Mouse (Mus musculus): ENCODE measurements at regions not wholly inside any gene's neighbourhood (a gene's known extent, or its start where the extent isn't known, plus 50 kb on each side); places are given as distances from the start of the nearest gene placed in this dataset.

GRCm38 (mm10) chr12:39952854-39953253 lies 85.0 kb downstream of the Arl4a start:
- WGBS, result 24% methylated on average over 4 of the region's 4 CpGs
- no peak for DNase-seq (ENCODE audit: low read depth, low spot score)

GRCm38 (mm10) chr12:39951911-39952310 lies 85.9 kb downstream of the Arl4a start:
- 28% methylated on average over 6 of the region's 6 CpGs for WGBS
- peak; percentile 88 for DNase-seq (ENCODE audit: low read depth, low spot score)

- peak; percentile 91 for DNase-seq (ENCODE audit: low read depth, low spot score)
- WGBS, result 19% methylated on average over 7 of the region's 7 CpGs
Observed at GRCm38 (mm10) chr12:39950270-39950801, 87.5 kb downstream of the Arl4a start.

- WGBS, result 56% methylated on average over 5 of the region's 5 CpGs
- no peak for DNase-seq (ENCODE audit: low read depth, low spot score)
Observed at GRCm38 (mm10) chr12:39942910-39943309, 94.9 kb downstream of the Arl4a start.

GRCm38 (mm10) chr12:39941162-39941561 lies 96.7 kb downstream of the Arl4a start:
- 33% methylated on average over 1 of the region's 1 CpGs for WGBS
- DNase-seq (ENCODE audit: low read depth, low spot score), result no peak

GRCm38 (mm10) chr12:39939017-39939416 lies 98.8 kb downstream of the Arl4a start:
- no peak for DNase-seq (ENCODE audit: low read depth, low spot score)

GRCm38 (mm10) chr12:39938211-39938610 lies 99.6 kb downstream of the Arl4a start:
- DNase-seq (ENCODE audit: low read depth, low spot score), result no peak
- WGBS, result 92% methylated on average over 2 of the region's 2 CpGs

- WGBS, result 75% methylated on average over 11 of the region's 11 CpGs
- no peak for DNase-seq (ENCODE audit: low read depth, low spot score)
Observed at GRCm38 (mm10) chr12:39936331-39936730, 101.5 kb downstream of the Arl4a start.

GRCm38 (mm10) chr12:39935775-39936174 lies 102.0 kb downstream of the Arl4a start:
- no peak for DNase-seq (ENCODE audit: low read depth, low spot score)
- 45% methylated on average over 12 of the region's 12 CpGs for WGBS

GRCm38 (mm10) chr12:39934877-39935276 lies 102.9 kb downstream of the Arl4a start:
- DNase-seq (ENCODE audit: low read depth, low spot score), result no peak
- 28% methylated on average over 4 of the region's 4 CpGs for WGBS

- 55% methylated on average over 1 of the region's 1 CpGs for WGBS
- DNase-seq (ENCODE audit: low read depth, low spot score), result no peak
Observed at GRCm38 (mm10) chr12:39931251-39931650, 106.6 kb downstream of the Arl4a start.

- no peak for DNase-seq (ENCODE audit: low read depth, low spot score)
Observed at GRCm38 (mm10) chr12:39927902-39928301, 109.9 kb downstream of the Arl4a start.

GRCm38 (mm10) chr12:39927014-39927413 lies 110.8 kb downstream of the Arl4a start:
- 87% methylated on average over 8 of the region's 8 CpGs for WGBS
- DNase-seq (ENCODE audit: low read depth, low spot score), result no peak

- 25% methylated on average over 3 of the region's 3 CpGs for WGBS
- no peak for DNase-seq (ENCODE audit: low read depth, low spot score)
Observed at GRCm38 (mm10) chr12:39921481-39921880, 116.3 kb downstream of the Arl4a start.

GRCm38 (mm10) chr12:39920466-39920913 lies 117.3 kb downstream of the Arl4a start:
- WGBS, result 21% methylated on average over 8 of the region's 8 CpGs
- DNase-seq (ENCODE audit: low read depth, low spot score), result no peak

GRCm38 (mm10) chr12:39919909-39920308 lies 117.9 kb downstream of the Arl4a start:
- 30% methylated on average over 2 of the region's 2 CpGs for WGBS
- no peak for DNase-seq (ENCODE audit: low read depth, low spot score)

GRCm38 (mm10) chr12:39888493-39888892 lies 149.3 kb downstream of the Arl4a start:
- WGBS, result 81% methylated on average over 5 of the region's 5 CpGs
- no peak for DNase-seq (ENCODE audit: low read depth, low spot score)

- 72% methylated on average over 3 of the region's 3 CpGs for WGBS
- DNase-seq (ENCODE audit: low read depth, low spot score), result no peak
Observed at GRCm38 (mm10) chr12:39885366-39885765, 152.5 kb downstream of the Arl4a start.

GRCm38 (mm10) chr12:39880309-39880708 lies 157.5 kb downstream of the Arl4a start:
- no peak for DNase-seq (ENCODE audit: low read depth, low spot score)
- 86% methylated on average over 1 of the region's 1 CpGs for WGBS

- no peak for DNase-seq (ENCODE audit: low read depth, low spot score)
- WGBS, result 77% methylated on average over 6 of the region's 6 CpGs
Observed at GRCm38 (mm10) chr12:39873917-39874316, 163.9 kb downstream of the Arl4a start.

GRCm38 (mm10) chr12:39861797-39862196 lies 176.0 kb downstream of the Arl4a start:
- no peak for DNase-seq (ENCODE audit: low read depth, low spot score)
- whole genome bisulfite sequencing, result 88% methylated on average over 1 of the region's 1 CpGs

GRCm38 (mm10) chr12:39851610-39852009 lies 186.2 kb downstream of the Arl4a start:
- WGBS, result 82% methylated on average over 6 of the region's 6 CpGs
- DNase-seq (ENCODE audit: low read depth, low spot score), result no peak

Measured in large intestine, adult 2 months (tissue).